Mouse (Mus musculus): ENCODE data around the gene Fank1. TPM values are rescaled to one million over a fixed set of nuclear protein-coding genes. Genes with fewer than 3 reads are reported as not detected.

The Fank1 gene
- polyA plus RNA-seq, 1 experiment = 0.47 TPM

GRCm38 (mm10) chr7:133856278-133856677 is 79.6 kb downstream of the Fank1 start:
- Histone ChIP-seq H3ac (ENCODE audit: control insufficient read depth, insufficient read length, low read depth) (no peak overlapping the region), H3K36me3 (ENCODE audit: control insufficient read depth, insufficient read depth) (no peaks in the 10 kb centered on the region), H3K79me3 (ENCODE audit: low read depth) (no peaks in the 10 kb centered on the region), H3K79me2 (ENCODE audit: control insufficient read depth, insufficient read depth) (no peaks in the 10 kb centered on the region), H3K4me3 (ENCODE audit: insufficient read depth, poor library complexity, severe bottlenecking) (no peak overlapping the region), H3K27me3 (ENCODE audit: control insufficient read depth, insufficient read depth, insufficient read length) (no peaks in the 10 kb centered on the region)
- TF ChIP-seq MAX (IDR thresholded peaks at IDR 0.05) (peak; percentile 78), CTCF (IDR thresholded peaks at IDR 0.05; ENCODE audit: control insufficient read depth, insufficient read depth, insufficient read length) (peak; percentile 51), USF1 (IDR thresholded peaks at IDR 0.05; ENCODE audit: low read depth) (peak; percentile 62), CEBPB (IDR thresholded peaks at IDR 0.05; ENCODE audit: low read depth) (no peak)

- Histone ChIP-seq H3K36me3 (ENCODE audit: control insufficient read depth, insufficient read depth) (no peaks in the 10 kb centered on the region), H3ac (ENCODE audit: control insufficient read depth, insufficient read length, low read depth) (no peak overlapping the region), H3K79me2 (ENCODE audit: control insufficient read depth, insufficient read depth) (no peaks in the 10 kb centered on the region), H3K4me3 (ENCODE audit: insufficient read depth, poor library complexity, severe bottlenecking) (no peak overlapping the region), H3K27me3 (ENCODE audit: control insufficient read depth, insufficient read depth, insufficient read length) (no peaks in the 10 kb centered on the region), H3K79me3 (ENCODE audit: low read depth) (no peaks in the 10 kb centered on the region)
- TF ChIP-seq CTCF (IDR thresholded peaks at IDR 0.05; ENCODE audit: control insufficient read depth, insufficient read depth, insufficient read length) (no peak), MAX (IDR thresholded peaks at IDR 0.05) (no peak), CEBPB (IDR thresholded peaks at IDR 0.05; ENCODE audit: low read depth) (no peak), MYOG (IDR thresholded peaks at IDR 0.05; ENCODE audit: control insufficient read depth, extremely low read depth, insufficient read length) (no peak), USF1 (IDR thresholded peaks at IDR 0.05; ENCODE audit: low read depth) (no peak), MYOD1 (IDR thresholded peaks at IDR 0.05; ENCODE audit: control insufficient read depth, insufficient read length, low read depth) (no peak), FOSL1 (IDR thresholded peaks at IDR 0.05; ENCODE audit: insufficient read depth, low read length, poor library complexity, severe bottlenecking) (no peak)
These were observed 81.8 kb downstream of the Fank1 start for GRCm38 (mm10) chr7:133858506-133858905.

GRCm38 (mm10) chr7:133859548-133859947 is 82.9 kb downstream of the Fank1 start:
- Histone ChIP-seq H3K4me3 (ENCODE audit: insufficient read depth, poor library complexity, severe bottlenecking) (no peak overlapping the region), H3ac (ENCODE audit: control insufficient read depth, insufficient read length, low read depth) (no peak overlapping the region), H3K79me3 (ENCODE audit: low read depth) (no peaks in the 10 kb centered on the region), H3K27me3 (ENCODE audit: control insufficient read depth, insufficient read depth, insufficient read length) (no peaks in the 10 kb centered on the region), H3K36me3 (ENCODE audit: control insufficient read depth, insufficient read depth) (no peaks in the 10 kb centered on the region), H3K79me2 (ENCODE audit: control insufficient read depth, insufficient read depth) (no peaks in the 10 kb centered on the region)
- TF ChIP-seq CTCF (IDR thresholded peaks at IDR 0.05; ENCODE audit: control insufficient read depth, insufficient read depth, insufficient read length) (no peak), USF1 (IDR thresholded peaks at IDR 0.05; ENCODE audit: low read depth) (no peak), MYOG (IDR thresholded peaks at IDR 0.05; ENCODE audit: control insufficient read depth, extremely low read depth, insufficient read length) (no peak), CEBPB (IDR thresholded peaks at IDR 0.05; ENCODE audit: low read depth) (no peak), MYOD1 (IDR thresholded peaks at IDR 0.05; ENCODE audit: control insufficient read depth, insufficient read length, low read depth) (no peak), MAX (IDR thresholded peaks at IDR 0.05) (no peak), FOSL1 (IDR thresholded peaks at IDR 0.05; ENCODE audit: insufficient read depth, low read length, poor library complexity, severe bottlenecking) (no peak)

GRCm38 (mm10) chr7:133862233-133862632 is 85.6 kb downstream of the Fank1 start:
- Histone ChIP-seq H3ac (ENCODE audit: control insufficient read depth, insufficient read length, low read depth) (no peak overlapping the region), H3K4me3 (ENCODE audit: insufficient read depth, poor library complexity, severe bottlenecking) (no peak overlapping the region), H3K79me2 (ENCODE audit: control insufficient read depth, insufficient read depth) (no peaks in the 10 kb centered on the region), H3K27me3 (ENCODE audit: control insufficient read depth, insufficient read depth, insufficient read length) (no peaks in the 10 kb centered on the region), H3K79me3 (ENCODE audit: low read depth) (no peaks in the 10 kb centered on the region), H3K36me3 (ENCODE audit: control insufficient read depth, insufficient read depth) (no peaks in the 10 kb centered on the region)
- TF ChIP-seq CTCF (IDR thresholded peaks at IDR 0.05; ENCODE audit: control insufficient read depth, insufficient read depth, insufficient read length) (no peak), MYOG (IDR thresholded peaks at IDR 0.05; ENCODE audit: control insufficient read depth, extremely low read depth, insufficient read length) (no peak), CEBPB (IDR thresholded peaks at IDR 0.05; ENCODE audit: low read depth) (no peak), MAX (IDR thresholded peaks at IDR 0.05) (no peak), USF1 (IDR thresholded peaks at IDR 0.05; ENCODE audit: low read depth) (no peak), MYOD1 (IDR thresholded peaks at IDR 0.05; ENCODE audit: control insufficient read depth, insufficient read length, low read depth) (no peak), FOSL1 (IDR thresholded peaks at IDR 0.05; ENCODE audit: insufficient read depth, low read length, poor library complexity, severe bottlenecking) (no peak)

- no peak overlapping the region for H3ac ChIP-seq (ENCODE audit: control insufficient read depth, insufficient read length, low read depth)
- no peaks in the 10 kb centered on the region for H3K79me3 ChIP-seq (ENCODE audit: low read depth)
- H3K27me3 ChIP-seq (ENCODE audit: control insufficient read depth, insufficient read depth, insufficient read length) = no peaks in the 10 kb centered on the region
- no peaks in the 10 kb centered on the region for H3K36me3 ChIP-seq (ENCODE audit: control insufficient read depth, insufficient read depth)
- no peak overlapping the region for H3K4me3 ChIP-seq (ENCODE audit: insufficient read depth, poor library complexity, severe bottlenecking)
- TF ChIP-seq MYOG (IDR thresholded peaks at IDR 0.05; ENCODE audit: control insufficient read depth, extremely low read depth, insufficient read length) (no peak), CEBPB (IDR thresholded peaks at IDR 0.05; ENCODE audit: low read depth) (no peak), FOSL1 (IDR thresholded peaks at IDR 0.05; ENCODE audit: insufficient read depth, low read length, poor library complexity, severe bottlenecking) (no peak), MAX (IDR thresholded peaks at IDR 0.05) (no peak)
- no peaks in the 10 kb centered on the region for H3K79me2 ChIP-seq (ENCODE audit: control insufficient read depth, insufficient read depth)
These were observed 86.1 kb downstream of the Fank1 start for GRCm38 (mm10) chr7:133862723-133863122.

- TF ChIP-seq CTCF (IDR thresholded peaks at IDR 0.05; ENCODE audit: control insufficient read depth, insufficient read depth, insufficient read length) = no peak
- TF ChIP-seq FOSL1 (IDR thresholded peaks at IDR 0.05; ENCODE audit: insufficient read depth, low read length, poor library complexity, severe bottlenecking) = no peak
- TF ChIP-seq MYOG (IDR thresholded peaks at IDR 0.05; ENCODE audit: control insufficient read depth, extremely low read depth, insufficient read length) = no peak
- no peak for TF ChIP-seq CEBPB (IDR thresholded peaks at IDR 0.05; ENCODE audit: low read depth)
- peak; percentile 48 for TF ChIP-seq MYOD1 (IDR thresholded peaks at IDR 0.05; ENCODE audit: control insufficient read depth, insufficient read length, low read depth)
- no peak for TF ChIP-seq MAX (IDR thresholded peaks at IDR 0.05)
- H3K79me3 ChIP-seq (ENCODE audit: low read depth) = no peaks in the 10 kb centered on the region
- H3K4me3 ChIP-seq (ENCODE audit: insufficient read depth, poor library complexity, severe bottlenecking) = no peak overlapping the region
- H3K27me3 ChIP-seq (ENCODE audit: control insufficient read depth, insufficient read depth, insufficient read length) = no peaks in the 10 kb centered on the region
- no peaks in the 10 kb centered on the region for H3K79me2 ChIP-seq (ENCODE audit: control insufficient read depth, insufficient read depth)
- H3K36me3 ChIP-seq (ENCODE audit: control insufficient read depth, insufficient read depth) = no peaks in the 10 kb centered on the region
- H3ac ChIP-seq (ENCODE audit: control insufficient read depth, insufficient read length, low read depth) = no peak overlapping the region
These were observed 86.5 kb downstream of the Fank1 start for GRCm38 (mm10) chr7:133863151-133863550.
